Mouse (Mus musculus): ENCODE results near the gene Gm43738. TPM values are rescaled to one million over a fixed set of nuclear protein-coding genes. Genes with fewer than 3 reads are reported as not detected.

The Gm43738 gene
- polyA plus RNA-seq, 1 experiment from 2014 or later: not detected

GRCm38 (mm10) chr3:89131816-89132215, 30.9 kb upstream of the Gm43738 start:
- no peaks in the 10 kb centered on the region for H3K36me3 ChIP-seq
- H3K9ac ChIP-seq: peak overlapping the region; percentile 48; the same call in 1 of the 2 replicates
- H3K4me1 ChIP-seq (replicated peaks): peaks cover 5% of the 10 kb centered on the region
- peak overlapping the region; percentile 71 for H3K4me2 ChIP-seq
- ATAC-seq (ENCODE audit: low FRiP score, low read depth): no peak
- H3K27ac ChIP-seq (replicated peaks): no peak overlapping the region
- H3K27me3 ChIP-seq: no peaks in the 10 kb centered on the region
- H3K4me3 ChIP-seq: peak overlapping the region; percentile 39
- H3K9me3 ChIP-seq: no peaks in the 10 kb centered on the region
- 38% methylated on average over 4 of the region's 4 CpGs for WGBS

- no peak for ATAC-seq (ENCODE audit: low FRiP score, low read depth)
- whole genome bisulfite sequencing: 95% methylated on average over 3 of the region's 3 CpGs
- no peaks in the 10 kb centered on the region for H3K9me3 ChIP-seq
These were observed 29.0 kb upstream of the Gm43738 start for GRCm38 (mm10) chr3:89129908-89130307.

GRCm38 (mm10) chr3:89125981-89126380, 25.1 kb upstream of the Gm43738 start:
- Histone ChIP-seq H3K4me1 (replicated peaks) (no peaks in the 10 kb centered on the region), H3K27me3 (no peaks in the 10 kb centered on the region), H3K27ac (replicated peaks) (no peak overlapping the region), H3K9me3 (no peaks in the 10 kb centered on the region), H3K4me2 (no peak overlapping the region), H3K36me3 (no peaks in the 10 kb centered on the region), H3K9ac (no peak overlapping the region), H3K4me3 (no peak overlapping the region)
- WGBS: 91% methylated on average over 3 of the region's 3 CpGs
- no peak for ATAC-seq (ENCODE audit: low FRiP score, low read depth)

More at GRCm38 (mm10) chr3:89129908-89130307, 29.0 kb upstream of the Gm43738 start:
- H3K27ac ChIP-seq (replicated peaks): no peak overlapping the region
- no peaks in the 10 kb centered on the region for H3K36me3 ChIP-seq
- H3K4me3 ChIP-seq: no peak overlapping the region
- H3K4me2 ChIP-seq: no peak overlapping the region
- H3K4me1 ChIP-seq (replicated peaks): peaks cover 5% of the 10 kb centered on the region
- H3K27me3 ChIP-seq: no peaks in the 10 kb centered on the region
- no peak overlapping the region for H3K9ac ChIP-seq

GRCm38 (mm10) chr3:89124241-89124640, 23.3 kb upstream of the Gm43738 start:
- Histone ChIP-seq H3K4me2 (no peak overlapping the region), H3K36me3 (no peaks in the 10 kb centered on the region), H3K9me3 (no peaks in the 10 kb centered on the region), H3K4me3 (no peak overlapping the region), H3K27me3 (no peaks in the 10 kb centered on the region), H3K27ac (replicated peaks) (no peak overlapping the region), H3K4me1 (replicated peaks) (no peaks in the 10 kb centered on the region), H3K9ac (no peak overlapping the region)
- WGBS: 76% methylated on average over 3 of the region's 3 CpGs
- no peak for ATAC-seq (ENCODE audit: low FRiP score, low read depth)

GRCm38 (mm10) chr3:89123313-89123712, 22.4 kb upstream of the Gm43738 start:
- Histone ChIP-seq H3K4me1 (replicated peaks) (no peaks in the 10 kb centered on the region), H3K4me3 (no peak overlapping the region), H3K27me3 (no peaks in the 10 kb centered on the region), H3K36me3 (no peaks in the 10 kb centered on the region), H3K9me3 (no peaks in the 10 kb centered on the region), H3K9ac (no peak overlapping the region), H3K27ac (replicated peaks) (no peak overlapping the region), H3K4me2 (no peak overlapping the region)
- no peak for ATAC-seq (ENCODE audit: low FRiP score, low read depth)
- 90% methylated on average over 2 of the region's 2 CpGs for WGBS

GRCm38 (mm10) chr3:89115522-89115921, 14.6 kb upstream of the Gm43738 start:
- 14% methylated on average over 2 of the region's 2 CpGs for WGBS
- Histone ChIP-seq H3K4me1 (replicated peaks) (no peaks in the 10 kb centered on the region), H3K4me2 (no peak overlapping the region), H3K9me3 (no peaks in the 10 kb centered on the region), H3K27ac (replicated peaks) (no peak overlapping the region), H3K36me3 (no peaks in the 10 kb centered on the region), H3K9ac (no peak overlapping the region), H3K4me3 (no peak overlapping the region), H3K27me3 (no peaks in the 10 kb centered on the region)
- ATAC-seq (ENCODE audit: low FRiP score, low read depth): no peak

- no peaks in the 10 kb centered on the region for H3K9me3 ChIP-seq
- no peaks in the 10 kb centered on the region for H3K27me3 ChIP-seq
- no peak overlapping the region for H3K4me2 ChIP-seq
- H3K9ac ChIP-seq: no peak overlapping the region
- WGBS: 85% methylated on average over 4 of the region's 4 CpGs
- no peak overlapping the region for H3K4me3 ChIP-seq
- H3K4me1 ChIP-seq (replicated peaks): no peaks in the 10 kb centered on the region
- no peak for ATAC-seq (ENCODE audit: low FRiP score, low read depth)
- no peak overlapping the region for H3K27ac ChIP-seq (replicated peaks)
- H3K36me3 ChIP-seq: no peaks in the 10 kb centered on the region
These were observed 12.2 kb upstream of the Gm43738 start for GRCm38 (mm10) chr3:89113058-89113457.

GRCm38 (mm10) chr3:89108146-89108545, 7.2 kb upstream of the Gm43738 start:
- Histone ChIP-seq H3K4me1 (replicated peaks) (no peaks in the 10 kb centered on the region), H3K4me2 (no peak overlapping the region), H3K27ac (replicated peaks) (no peak overlapping the region), H3K4me3 (no peak overlapping the region), H3K27me3 (no peaks in the 10 kb centered on the region), H3K9me3 (no peaks in the 10 kb centered on the region), H3K9ac (no peak overlapping the region), H3K36me3 (no peaks in the 10 kb centered on the region)
- no peak for ATAC-seq (ENCODE audit: low FRiP score, low read depth)
- 75% methylated on average over 1 of the region's 1 CpGs for WGBS

GRCm38 (mm10) chr3:89107545-89107944, 6.6 kb upstream of the Gm43738 start:
- no peak overlapping the region for H3K9ac ChIP-seq
- H3K36me3 ChIP-seq: no peaks in the 10 kb centered on the region
- no peaks in the 10 kb centered on the region for H3K9me3 ChIP-seq
- no peak overlapping the region for H3K27ac ChIP-seq (replicated peaks)
- H3K4me1 ChIP-seq (replicated peaks): peaks cover 4% of the 10 kb centered on the region
- WGBS: 78% methylated on average over 3 of the region's 3 CpGs
- ATAC-seq (ENCODE audit: low FRiP score, low read depth): no peak
- no peaks in the 10 kb centered on the region for H3K27me3 ChIP-seq
- no peak overlapping the region for H3K4me3 ChIP-seq
- no peak overlapping the region for H3K4me2 ChIP-seq

GRCm38 (mm10) chr3:89106881-89107280, 6.0 kb upstream of the Gm43738 start:
- Histone ChIP-seq H3K4me1 (replicated peaks) (peaks cover 8% of the 10 kb centered on the region), H3K27ac (replicated peaks) (no peak overlapping the region), H3K27me3 (no peaks in the 10 kb centered on the region), H3K4me3 (no peak overlapping the region), H3K4me2 (no peak overlapping the region), H3K36me3 (no peaks in the 10 kb centered on the region), H3K9me3 (no peaks in the 10 kb centered on the region), H3K9ac (no peak overlapping the region)
- ATAC-seq (ENCODE audit: low FRiP score, low read depth): no peak

GRCm38 (mm10) chr3:89103291-89103595, 2.3 kb upstream of the Gm43738 start:
- Histone ChIP-seq H3K4me3 (no peak overlapping the region), H3K9ac (no peak overlapping the region), H3K36me3 (peaks cover 2% of the 10 kb centered on the region; the same call in 1 of the 2 replicates), H3K27me3 (no peaks in the 10 kb centered on the region), H3K4me2 (no peak overlapping the region), H3K27ac (replicated peaks) (0 out of 2 replicates have a peak overlapping the region, but pooled peaks have one; percentile 86), H3K9me3 (no peaks in the 10 kb centered on the region), H3K4me1 (replicated peaks) (peaks cover 36% of the 10 kb centered on the region)
- ATAC-seq (ENCODE audit: low FRiP score, low read depth): no peak
- WGBS: 75% methylated on average over 4 of the region's 4 CpGs

- H3K36me3 ChIP-seq: peaks cover 6% of the 10 kb centered on the region; the same call in 1 of the 2 replicates
- peak overlapping the region; percentile 86 for H3K27ac ChIP-seq (replicated peaks)
- no peak overlapping the region for H3K9ac ChIP-seq
- WGBS: 68% methylated on average over 12 of the region's 12 CpGs
- H3K27me3 ChIP-seq: no peaks in the 10 kb centered on the region
- peak overlapping the region; percentile 56 for H3K4me3 ChIP-seq
- no peak for ATAC-seq (ENCODE audit: low FRiP score, low read depth)
- peak overlapping the region; percentile 57 for H3K4me2 ChIP-seq
- no peaks in the 10 kb centered on the region for H3K9me3 ChIP-seq
- H3K4me1 ChIP-seq (replicated peaks): peaks cover 39% of the 10 kb centered on the region
These were observed 1.8 kb upstream of the Gm43738 start for GRCm38 (mm10) chr3:89102495-89103290.
